Mouse (Mus musculus): ENCODE measurements around the gene Ttc3. TPM values are rescaled to one million over a fixed set of nuclear protein-coding genes. Genes with fewer than 3 reads are reported as not detected.

The Ttc3 gene
- polyA plus RNA-seq (2012; fragmentation: generic; extraction: Trizol), result 10 to 100 TPM in 1 of 2 experiments, 1 to 10 TPM in 1; 1.8 to 28.3 TPM

GRCm38 (mm10) chr16:94370173-94370914 lies at the start of gene Ttc3:
Gene Ttc3 (plus strand): TSS chr16:94370618.

GRCm38 (mm10) chr16:94327781-94328711 lies 42.4 kb upstream of the Ttc3 start, which contains the start of gene Ripply3:
Gene Ripply3 (plus strand): TSS chr16:94328420.

GRCm38 (mm10) chr16:94371301-94371931 lies 998 bp downstream of the Ttc3 start, which contains the start of gene Pigp:
Gene Pigp (minus strand): TSS chr16:94371842.

Other genes with a start within 250 kb of the Ttc3 start
- gene Hlcs, start 57.0 kb upstream of the Ttc3 start, polyA plus RNA-seq (2012; fragmentation: generic; extraction: Trizol), result 1 to 10 TPM; 2.3 to 3.0 TPM
- gene Ripply3, start 42.2 kb upstream of the Ttc3 start, polyA plus RNA-seq (2012; fragmentation: generic; extraction: Trizol), result not detected
- 10 to 100 TPM in 1 of 2 experiments, 1 to 10 TPM in 1; 7.0 to 59.6 TPM for gene Pigp, start 1.2 kb downstream of the Ttc3 start, polyA plus RNA-seq (2012; fragmentation: generic; extraction: Trizol)
- gene Vps26c, start 156.2 kb downstream of the Ttc3 start, polyA plus RNA-seq (2012; fragmentation: generic; extraction: Trizol), result 10 to 100 TPM; 14.9 to 43.6 TPM
- gene Dyrk1a, start 199.4 kb downstream of the Ttc3 start, polyA plus RNA-seq (2012; fragmentation: generic; extraction: Trizol), result 10 to 100 TPM in 1 of 2 experiments, 1 to 10 TPM in 1; 1.4 to 12.2 TPM